ENCODE assay signal across 20 mouse cellular contexts in the genomic region with DNA sequence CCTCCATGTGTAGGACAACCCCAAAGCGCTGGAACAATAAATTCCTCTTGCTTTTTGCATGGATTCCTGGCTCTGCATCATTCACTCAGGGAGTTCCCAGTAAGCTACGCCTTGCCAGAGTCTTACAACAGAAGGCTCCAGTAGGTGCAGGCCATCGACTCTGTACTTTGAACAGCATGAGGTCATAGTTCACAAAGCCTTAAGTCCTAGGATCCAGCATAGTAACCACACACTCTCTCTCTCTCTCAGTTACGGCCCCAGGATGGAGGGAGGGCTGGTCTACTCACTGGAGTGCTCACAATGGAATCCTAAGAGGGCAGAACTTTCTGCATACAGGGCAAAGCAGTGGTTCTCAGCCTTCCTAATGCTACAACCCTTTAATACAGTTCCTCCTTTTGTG.
DNase-seq lines count a peak whose midpoint lies in the region; ATAC-seq and TF ChIP-seq lines count a peak whose summit lies in the region.
"Had no signal": no experiment of that assay in that cellular context is flagged by ENCODE, and none has a peak within 500 bp of the region (broad histone marks: within the 10 kb centered on the region; RNA-seq: fewer than 3 reads in every experiment).

No protein-coding gene starts in this region.

- no peak overlapping the region for H3K9ac ChIP-seq in kidney, postnatal 0 days (ENCODE audit: low read depth, low read length)
- no peak overlapping the region for H3K9ac ChIP-seq in kidney, embryonic 16.5 days (replicated peaks; ENCODE audit: low read length)
- H3K9ac ChIP-seq: embryonic facial prominence, embryonic 13.5 days; heart, embryonic 12.5 days; hindbrain, embryonic 15.5 days had no signal

- no peaks in the 10 kb centered on the region for H3K9me3 ChIP-seq in kidney, postnatal 0 days (replicated peaks; ENCODE audit: low read length)
- H3K9me3 ChIP-seq in kidney, embryonic 16.5 days (ENCODE audit: low read length): no peaks in the 10 kb centered on the region
- H3K9me3 ChIP-seq: embryonic facial prominence, embryonic 13.5 days; heart, embryonic 12.5 days; hindbrain, embryonic 10.5 days; hindbrain, embryonic 15.5 days had no signal

- no peak for ATAC-seq in kidney, postnatal 0 days (replicated peaks; ENCODE audit: low FRiP score, low read depth)
- no peak for ATAC-seq in kidney, embryonic 16.5 days (ENCODE audit: low FRiP score, low TSS enrichment)
- ATAC-seq: forebrain, embryonic 14.5 days; Patski had no signal

- 48% methylated on average over 4 of the region's 4 CpGs for WGBS in kidney, postnatal 0 days
- WGBS in kidney, embryonic 16.5 days: 56% methylated on average over 4 of the region's 4 CpGs

- H3K4me1 ChIP-seq in kidney, postnatal 0 days (replicated peaks; ENCODE audit: insufficient read depth, low read length): no peaks in the 10 kb centered on the region
- H3K4me1 ChIP-seq in kidney, embryonic 16.5 days (ENCODE audit: insufficient read depth, low read length): peaks cover 4% of the 10 kb centered on the region; the same call in 1 of the 2 replicates

- H3K4me2 ChIP-seq in kidney, postnatal 0 days (ENCODE audit: low read length): no peak overlapping the region
- no peak overlapping the region for H3K4me2 ChIP-seq in kidney, embryonic 16.5 days (replicated peaks; ENCODE audit: low read depth, low read length)
- H3K4me2 ChIP-seq: embryonic facial prominence, embryonic 13.5 days; heart, embryonic 12.5 days; hindbrain, embryonic 15.5 days had no signal

- 0 out of 2 replicates have a peak, but pooled peaks cover 6% of the 10 kb centered on the region for H3K36me3 ChIP-seq in kidney, postnatal 0 days (ENCODE audit: insufficient read depth, low read length)
- H3K36me3 ChIP-seq in kidney, embryonic 16.5 days (ENCODE audit: insufficient read depth, low read length): peaks cover 4% of the 10 kb centered on the region; the same call in 1 of the 2 replicates

- no peaks in the 10 kb centered on the region for H3K27me3 ChIP-seq in kidney, postnatal 0 days (ENCODE audit: insufficient read depth, low read length)
- no peaks in the 10 kb centered on the region for H3K27me3 ChIP-seq in kidney, embryonic 16.5 days (ENCODE audit: insufficient read depth, low read length)
- H3K27me3 ChIP-seq: CH12.LX; embryonic facial prominence, embryonic 13.5 days; heart, embryonic 12.5 days; hindbrain, embryonic 15.5 days; Patski had no signal

- no peak overlapping the region for H3K4me3 ChIP-seq in kidney, postnatal 0 days (replicated peaks; ENCODE audit: low read depth, low read length)
- H3K4me3 ChIP-seq in kidney, embryonic 16.5 days (ENCODE audit: low read length): no peak overlapping the region
- H3K4me3 ChIP-seq: embryonic facial prominence, embryonic 13.5 days; gastrocnemius, adult 2 months; heart, embryonic 12.5 days; hindbrain, embryonic 10.5 days; hindbrain, embryonic 15.5 days had no signal

- no peak overlapping the region for H3K27ac ChIP-seq in kidney, postnatal 0 days
- H3K27ac ChIP-seq in kidney, embryonic 16.5 days (ENCODE audit: low read length): no peak overlapping the region
- H3K27ac ChIP-seq: embryonic facial prominence, embryonic 13.5 days; gastrocnemius, adult 2 months; hindbrain, embryonic 10.5 days; hindbrain, embryonic 15.5 days had no signal

- peak; percentile 26 for DNase-seq in kidney, adult 11 months
- DNase-seq in kidney, postnatal 14 days: no peak
- DNase-seq in kidney, postnatal 0 days (ENCODE audit: low spot score): peak; percentile 29
- DNase-seq in R1 (ENCODE audit: low read depth, low spot score) (peak; percentile 55), adipocyte (ENCODE audit: low spot score) (peak; percentile 44)
- DNase-seq in cerebellum, postnatal 14 days: no peak
- DNase-seq: adrenal gland, postnatal 14 days; cerebellum, adult 11-12 months; cerebellum, adult 9-10 months; cerebellum, postnatal 36 days; gastrocnemius, adult 2 months; gastrocnemius, postnatal 25 days had no signal

- no peak for TF ChIP-seq CTCF in kidney, postnatal 0 days (IDR thresholded peaks at IDR 0.05; ENCODE audit: low read depth)

Comparison
In these comparisons a context has a peak if more than half of its experiments do, and no peak if none do; other contexts are left out.
1. DNase-seq: peak in kidney, adult 11 months (single experiment), kidney, postnatal 0 days (single experiment), R1 (single experiment) and adipocyte (single experiment); none in kidney, postnatal 14 days (single experiment) and cerebellum, postnatal 14 days (0 of 2).